Mouse (Mus musculus) testis, adult 2 months (tissue): Measurements from ENCODE around the gene Nxph3.

ENCODE experiments used
- CTCF ChIP-seq: fragments of 200-500 bp; IDR thresholded peaks from 2 replicates; pipeline ENCODE4 v1.5.1; 2012; ENCODE audit warnings: low read depth, mild to moderate bottlenecking, inconsistent platforms, low read length, moderate library complexity; ENCODE audit not compliant: control insufficient read depth, insufficient read depth, insufficient replicate concordance
- POLR2A ChIP-seq: fragments of 200-500 bp; IDR thresholded peaks from 2 replicates; pipeline ENCODE4 v1.6.1; 2012; ENCODE audit warnings: low read depth, mild to moderate bottlenecking, inconsistent platforms, low read length, moderate library complexity; ENCODE audit not compliant: control insufficient read depth

- TF ChIP-seq CTCF (no peak), POLR2A (no peak)
These were observed 2.1 kb upstream of the Nxph3 start for GRCm38 (mm10) chr11:95516491-95516911.
